Mouse (Mus musculus) midbrain, embryonic 13.5 days (tissue): ENCODE measurements at regions not wholly inside any gene's neighbourhood (a gene's known extent, or its start where the extent isn't known, plus 50 kb on each side); places are given as distances from the start of the nearest gene placed in this dataset.

ENCODE experiments used
- ATAC-seq: fragments of 200-750 bp; cut with Nextera tagmentation; 2 replicates; pipeline ENCODE4 v1.8.0; 2017; ENCODE audit warnings: mild to moderate bottlenecking, moderate TSS enrichment, moderate library complexity
- H3K27ac ChIP-seq: fragments of 300-500 bp; sonication (generic); 2 replicates; pipeline ENCODE4 v1.5.1; 2015; ENCODE audit warnings: inconsistent platforms, mild to moderate bottlenecking, moderate library complexity
- H3K27me3 ChIP-seq: fragments of 300-500 bp; sonication (generic); 2 replicates; pipeline ENCODE4 v1.6.1; 2015; ENCODE audit warnings: mild to moderate bottlenecking, inconsistent platforms
- H3K36me3 ChIP-seq: fragments of 300-500 bp; sonication (generic); 2 replicates; pipeline ENCODE4 v1.6.1; 2015; ENCODE audit warnings: mild to moderate bottlenecking, inconsistent platforms
- H3K4me1 ChIP-seq: fragments of 300-500 bp; sonication (generic); replicated peaks from 2 replicates; pipeline ENCODE4 v1.6.1; 2015; ENCODE audit warnings: inconsistent platforms
- H3K4me2 ChIP-seq: fragments of 300-500 bp; sonication (generic); replicated peaks from 2 replicates; pipeline ENCODE4 v1.6.1; 2015; ENCODE audit warnings: moderate library complexity, mild to moderate bottlenecking, inconsistent platforms
- H3K4me3 ChIP-seq: fragments of 300-500 bp; sonication (generic); replicated peaks from 2 replicates; pipeline ENCODE4 v1.5.1; 2015; ENCODE audit warnings: mild to moderate bottlenecking, inconsistent platforms
- H3K9ac ChIP-seq: fragments of 300-500 bp; sonication (generic); replicated peaks from 2 replicates; pipeline ENCODE4 v1.6.1; 2015; ENCODE audit warnings: mild to moderate bottlenecking, inconsistent platforms
- H3K9me3 ChIP-seq: fragments of 300-500 bp; sonication (generic); 2 replicates; pipeline ENCODE4 v1.6.1; 2016; ENCODE audit warnings: mild to moderate bottlenecking, inconsistent platforms
- WGBS: fragments of 180-500 bp; shearing (Covaris S2); methylation state at CpG from one replicate; pipeline ENCODE4 v1.1.7; 2015; 5-methylcytosine and 5-hydroxymethylcytosine counted together

DNA sequence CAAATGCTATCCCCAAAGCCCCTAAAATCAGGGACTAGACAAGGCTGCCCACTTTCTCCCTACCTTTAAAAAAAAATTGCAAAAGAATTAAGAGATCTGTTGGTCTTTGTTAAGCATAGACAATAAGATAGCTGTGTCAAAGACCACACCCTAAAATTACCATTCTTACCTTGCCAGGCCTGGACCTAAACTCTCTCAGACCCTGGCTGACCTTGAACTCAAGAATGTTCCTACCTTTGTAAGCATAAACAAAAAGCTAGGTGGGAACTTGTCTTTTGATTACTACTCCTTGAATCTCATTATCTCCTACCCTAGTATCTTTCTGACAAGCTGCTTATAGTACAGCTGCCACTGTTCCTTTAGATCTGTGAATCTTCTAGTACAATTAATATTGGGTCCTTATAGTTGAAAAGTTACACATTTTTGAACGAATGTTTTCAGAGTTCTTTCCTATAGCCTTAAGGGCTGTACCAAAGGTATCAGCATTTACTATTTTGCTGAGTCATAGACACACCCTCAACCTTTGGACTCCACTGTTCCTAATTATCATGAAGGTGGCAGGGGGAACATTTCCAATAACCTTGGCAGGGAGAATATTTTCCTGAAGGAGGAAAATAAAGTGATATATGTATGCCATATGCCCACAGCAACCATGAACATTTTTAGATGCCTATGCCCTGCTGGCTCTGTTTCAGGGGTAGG is 264.5 kb upstream of the Alcam start:
- Histone ChIP-seq H3K4me1 (no peaks in the 10 kb centered on the region), H3K9ac (no peak overlapping the region), H3K36me3 (no peaks in the 10 kb centered on the region), H3K4me3 (no peak overlapping the region), H3K27ac (no peak overlapping the region), H3K4me2 (no peak overlapping the region), H3K27me3 (no peaks in the 10 kb centered on the region), H3K9me3 (no peaks in the 10 kb centered on the region)
- no peak for ATAC-seq
- 85% methylated on average over 1 of the region's 1 CpGs for WGBS

- H3K4me2 ChIP-seq, result no peak overlapping the region
- ATAC-seq, result no peak
- WGBS, result 76% methylated on average over 1 of the region's 1 CpGs
- no peak overlapping the region for H3K9ac ChIP-seq
- H3K4me1 ChIP-seq, result no peaks in the 10 kb centered on the region
- no peak overlapping the region for H3K4me3 ChIP-seq
- no peak overlapping the region for H3K27ac ChIP-seq
- no peaks in the 10 kb centered on the region for H3K9me3 ChIP-seq
- no peaks in the 10 kb centered on the region for H3K27me3 ChIP-seq
- no peaks in the 10 kb centered on the region for H3K36me3 ChIP-seq
Measured at GRCm38 (mm10) chr16:52690272-52690671, 236.4 kb upstream of the Alcam start.

DNA sequence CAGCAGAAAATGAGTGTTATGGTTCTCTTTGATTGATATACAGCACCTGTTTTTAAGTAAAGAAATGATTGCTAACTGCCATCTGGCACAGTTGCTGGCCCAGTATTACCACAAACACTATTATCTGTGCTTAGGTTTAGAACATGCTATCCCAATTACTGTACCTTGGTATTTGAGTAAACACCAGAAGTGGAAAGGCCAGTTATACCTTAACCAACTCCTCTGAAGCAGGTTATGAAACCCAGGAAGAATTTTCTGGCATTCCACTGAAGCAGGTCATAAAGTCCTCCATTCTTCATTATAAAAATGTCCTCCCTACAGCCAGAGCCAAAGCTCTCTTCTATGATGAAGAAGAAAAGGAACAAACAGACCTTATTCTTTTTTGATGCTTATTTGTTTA is 201.0 kb upstream of the Alcam start:
- H3K4me1 ChIP-seq, result no peaks in the 10 kb centered on the region
- no peaks in the 10 kb centered on the region for H3K27me3 ChIP-seq
- H3K36me3 ChIP-seq, result no peaks in the 10 kb centered on the region
- H3K9ac ChIP-seq, result no peak overlapping the region
- no peaks in the 10 kb centered on the region for H3K9me3 ChIP-seq
- ATAC-seq, result no peak
- H3K4me2 ChIP-seq, result no peak overlapping the region
- H3K27ac ChIP-seq, result no peak overlapping the region
- no peak overlapping the region for H3K4me3 ChIP-seq
